Mouse (Mus musculus): Measurements from ENCODE around the gene Cep250. TPM values are rescaled to one million over a fixed set of nuclear protein-coding genes. Genes with fewer than 3 reads are reported as not detected.

Cep250 gene
- polyA plus RNA-seq, 1 experiment from 2014 or later = 13.6 TPM

DNA sequence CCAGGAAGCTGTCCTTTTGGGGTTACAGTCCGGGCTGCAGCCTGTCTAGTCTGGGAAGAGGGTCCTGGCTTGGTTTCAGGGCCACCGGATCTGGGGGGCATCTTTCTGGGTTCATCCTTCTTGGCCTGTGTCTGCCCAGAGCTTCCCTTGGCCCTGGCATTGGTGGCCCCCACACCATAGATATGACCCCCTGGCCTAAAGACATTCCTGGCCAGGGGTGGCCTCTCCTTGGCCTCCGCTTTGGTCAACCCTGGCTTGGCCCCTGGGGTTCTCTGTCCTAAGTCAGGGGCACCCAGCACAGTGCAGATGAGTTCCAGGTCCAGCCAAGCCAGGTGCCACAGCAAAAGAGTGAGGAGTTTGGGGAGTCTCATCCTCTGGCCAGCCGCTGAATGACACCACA, 11.6 kb upstream of the Cep250 start:
- no peak overlapping the region for H3K4me3 ChIP-seq
- no peaks in the 10 kb centered on the region for H3K9me3 ChIP-seq
- no peaks in the 10 kb centered on the region for H3K27me3 ChIP-seq
- peaks cover 18% of the 10 kb centered on the region for H3K4me1 ChIP-seq (replicated peaks)
- H3K9ac ChIP-seq = no peak overlapping the region
- H3K36me3 ChIP-seq = no peaks in the 10 kb centered on the region
- H3K27ac ChIP-seq (replicated peaks) = 0 out of 2 replicates have a peak overlapping the region, but pooled peaks have one; percentile 23
- 83% methylated on average over 4 of the region's 4 CpGs for WGBS
- H3K4me2 ChIP-seq = no peak overlapping the region
- no peak for ATAC-seq (ENCODE audit: low FRiP score, low read depth)

DNA sequence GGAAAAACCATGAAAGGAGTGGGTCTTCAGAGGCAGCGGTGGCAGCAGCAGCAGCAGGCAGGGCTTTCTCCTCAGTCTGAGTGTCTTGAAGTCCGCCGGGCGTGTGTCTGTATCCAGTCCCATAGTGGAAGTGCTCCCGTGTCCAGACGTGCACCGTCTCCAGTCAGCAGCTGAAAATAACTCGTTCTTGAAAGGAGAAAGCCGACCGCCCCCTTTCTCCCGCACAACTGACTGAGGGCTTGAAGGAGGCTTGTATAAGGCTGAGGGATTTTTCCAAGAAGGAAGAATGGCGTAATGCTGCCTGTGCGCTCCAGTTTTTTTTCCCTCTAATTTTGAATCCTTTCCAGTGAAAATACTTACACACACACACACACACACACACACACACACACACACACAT, 11.1 kb upstream of the Cep250 start, which contains the start of gene Gdf5:
Gene Gdf5, minus strand, starts transcription at position 244 of the 400 bp plus-strand sequence.
- no peak for ATAC-seq (ENCODE audit: low FRiP score, low read depth)
- whole genome bisulfite sequencing = 44% methylated on average over 13 of the region's 13 CpGs
- Histone ChIP-seq H3K27ac (replicated peaks) (0 out of 2 replicates have a peak within 1 kb of the TSS, but pooled peaks have one; percentile 23), H3K4me2 (no peak within 1 kb of the TSS), H3K4me3 (no peak within 1 kb of the TSS), H3K36me3 (no peaks in the 10 kb centered on the region), H3K4me1 (replicated peaks) (peaks cover 21% of the 10 kb centered on the region), H3K9ac (no peak within 1 kb of the TSS), H3K9me3 (no peaks in the 10 kb centered on the region), H3K27me3 (no peaks in the 10 kb centered on the region)

DNA sequence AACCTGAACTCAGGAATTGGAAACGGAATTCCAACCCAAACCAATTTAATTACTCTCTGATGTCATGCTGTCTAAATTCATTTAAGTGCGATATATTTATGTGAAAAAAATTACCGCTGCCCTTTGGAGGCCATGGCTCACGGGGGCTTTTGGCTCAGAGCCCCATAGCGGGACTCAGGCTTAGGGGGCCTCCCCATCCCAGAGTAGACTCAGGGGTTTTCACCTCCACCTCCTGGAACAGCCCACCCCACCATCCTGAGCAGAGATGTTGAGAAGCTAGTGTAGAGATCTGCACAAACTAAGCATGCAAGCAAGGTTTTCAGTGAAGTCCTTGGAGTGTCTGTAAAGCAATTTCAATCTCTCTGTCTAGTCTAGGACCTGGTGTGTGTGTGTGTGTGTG, 10.7 kb upstream of the Cep250 start:
- ATAC-seq (ENCODE audit: low FRiP score, low read depth) = no peak
- WGBS = 44% methylated on average over 5 of the region's 5 CpGs
- no peak overlapping the region for H3K27ac ChIP-seq (replicated peaks)

DNA sequence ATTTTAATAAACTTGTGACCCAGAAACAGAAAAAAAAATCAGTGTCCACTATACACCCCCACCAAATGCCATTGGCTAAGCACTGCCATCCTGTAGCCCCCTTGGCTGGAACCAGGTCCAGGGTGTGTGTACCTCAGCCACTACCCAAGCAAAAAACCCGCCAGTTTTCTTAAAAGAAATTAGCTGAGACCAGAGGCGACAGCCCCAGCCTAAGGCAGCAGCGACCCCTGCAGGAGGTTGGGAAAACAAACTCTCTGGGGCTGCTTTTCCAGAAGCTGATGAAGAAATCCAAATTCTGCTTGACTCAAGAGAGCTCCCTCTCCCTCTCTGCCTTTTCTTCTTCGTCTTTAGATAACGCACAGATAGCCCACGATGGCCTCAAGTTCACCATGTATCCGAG, 10.2 kb upstream of the Cep250 start:
- Histone ChIP-seq H3K4me2 (no peak overlapping the region), H3K36me3 (no peaks in the 10 kb centered on the region), H3K4me3 (no peak overlapping the region), H3K27me3 (no peaks in the 10 kb centered on the region), H3K9ac (no peak overlapping the region), H3K4me1 (replicated peaks) (peaks cover 21% of the 10 kb centered on the region), H3K9me3 (no peaks in the 10 kb centered on the region), H3K27ac (replicated peaks) (no peak overlapping the region)
- WGBS = 3% methylated on average over 7 of the region's 7 CpGs
- ATAC-seq (ENCODE audit: low FRiP score, low read depth) = no peak

More for the DNA sequence above, 10.7 kb upstream of the Cep250 start:
- Histone ChIP-seq H3K4me3 (no peak overlapping the region), H3K36me3 (no peaks in the 10 kb centered on the region), H3K9ac (no peak overlapping the region), H3K9me3 (no peaks in the 10 kb centered on the region), H3K4me2 (no peak overlapping the region), H3K4me1 (replicated peaks) (peaks cover 21% of the 10 kb centered on the region), H3K27me3 (no peaks in the 10 kb centered on the region)

DNA sequence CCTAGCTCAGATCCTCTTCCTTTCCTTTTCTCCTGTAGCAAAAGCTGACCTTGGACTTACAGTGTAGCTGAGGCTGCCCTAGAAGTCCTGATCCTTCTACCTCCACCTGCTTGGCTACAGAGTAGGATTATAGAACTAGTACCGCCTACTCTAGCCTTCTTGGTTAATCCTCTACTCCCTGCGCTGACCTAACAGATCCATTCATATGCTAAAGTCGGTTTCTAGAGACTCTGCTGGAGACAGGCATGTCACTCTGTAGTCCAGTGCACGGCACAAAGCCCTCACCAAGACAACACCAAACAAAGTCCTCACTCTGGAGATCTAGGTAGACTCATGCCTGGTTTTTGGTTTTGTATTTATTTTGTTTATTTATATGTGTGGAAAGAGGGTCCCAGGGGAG, 9.8 kb upstream of the Cep250 start:
- no peak overlapping the region for H3K4me3 ChIP-seq
- no peak overlapping the region for H3K9ac ChIP-seq
- peaks cover 21% of the 10 kb centered on the region for H3K4me1 ChIP-seq (replicated peaks)
- ATAC-seq (ENCODE audit: low FRiP score, low read depth) = no peak
- H3K36me3 ChIP-seq = no peaks in the 10 kb centered on the region
- no peak overlapping the region for H3K27ac ChIP-seq (replicated peaks)
- WGBS = 7% methylated on average over 4 of the region's 4 CpGs
- H3K4me2 ChIP-seq = no peak overlapping the region
- H3K9me3 ChIP-seq = no peaks in the 10 kb centered on the region
- H3K27me3 ChIP-seq = no peaks in the 10 kb centered on the region

DNA sequence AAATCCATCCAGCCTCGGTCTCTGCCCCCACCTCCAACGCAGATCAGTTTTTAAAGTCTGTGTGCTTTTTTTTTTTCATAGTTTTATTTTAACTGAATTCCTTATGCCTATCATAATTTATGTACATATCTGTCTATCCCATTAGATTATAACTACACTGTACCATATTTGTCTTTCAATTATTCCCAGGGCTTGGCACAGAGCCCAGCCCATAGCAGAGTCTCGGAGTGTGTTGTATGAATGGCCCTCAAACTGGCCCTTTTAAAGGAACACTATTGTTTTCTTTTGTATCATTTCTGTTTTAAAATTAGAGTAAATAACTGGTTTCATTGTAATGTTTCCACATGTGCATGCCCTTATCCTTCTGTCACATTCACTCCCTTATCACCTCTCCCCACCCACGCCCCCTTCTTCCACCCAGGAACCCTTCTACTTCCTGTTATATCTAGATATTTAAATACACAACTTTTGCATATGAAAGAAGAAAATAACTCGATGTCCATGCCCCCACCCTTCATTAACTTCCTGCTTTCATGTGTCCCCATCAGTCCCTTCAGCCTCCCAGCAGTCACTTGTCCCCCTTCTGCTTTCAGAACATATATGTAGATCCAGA, 8.8 kb upstream of the Cep250 start:
- no peak for ATAC-seq (ENCODE audit: low FRiP score, low read depth)
- H3K4me3 ChIP-seq = no peak overlapping the region
- H3K9me3 ChIP-seq = no peaks in the 10 kb centered on the region
- no peak overlapping the region for H3K9ac ChIP-seq
- 64% methylated on average over 5 of the region's 5 CpGs for WGBS
- H3K36me3 ChIP-seq = no peaks in the 10 kb centered on the region
- no peak overlapping the region for H3K27ac ChIP-seq (replicated peaks)
- no peak overlapping the region for H3K4me2 ChIP-seq
- H3K27me3 ChIP-seq = no peaks in the 10 kb centered on the region
- H3K4me1 ChIP-seq (replicated peaks) = peaks cover 21% of the 10 kb centered on the region

DNA sequence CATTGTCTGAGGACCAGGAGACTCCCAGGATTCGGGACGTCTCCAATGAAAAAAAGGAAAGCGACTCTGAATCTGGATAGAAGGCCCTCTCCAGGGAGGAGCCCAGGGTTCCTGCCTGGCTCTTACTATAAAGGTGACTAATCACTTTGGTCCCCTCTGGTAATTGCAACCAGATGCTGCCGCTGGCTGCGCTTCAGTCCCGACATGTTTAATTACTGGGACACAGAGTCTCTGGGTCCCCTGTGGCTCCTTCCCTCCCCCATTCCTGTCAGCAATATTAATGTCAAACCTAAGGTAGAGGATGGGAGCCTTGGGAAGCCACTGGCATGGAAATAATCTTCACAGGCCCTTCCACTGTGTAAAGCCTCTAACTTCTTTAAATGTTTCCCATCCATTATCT, 6.9 kb upstream of the Cep250 start:
- Histone ChIP-seq H3K4me3 (no peak overlapping the region), H3K36me3 (no peaks in the 10 kb centered on the region), H3K4me1 (replicated peaks) (peaks cover 13% of the 10 kb centered on the region; the same call in 1 of the 2 replicates), H3K4me2 (no peak overlapping the region), H3K27ac (replicated peaks) (no peak overlapping the region), H3K27me3 (no peaks in the 10 kb centered on the region), H3K9ac (no peak overlapping the region), H3K9me3 (no peaks in the 10 kb centered on the region)
- ATAC-seq (ENCODE audit: low FRiP score, low read depth) = peak; percentile 52; the same call in 1 of the 2 replicates
- 26% methylated on average over 6 of the region's 6 CpGs for WGBS

DNA sequence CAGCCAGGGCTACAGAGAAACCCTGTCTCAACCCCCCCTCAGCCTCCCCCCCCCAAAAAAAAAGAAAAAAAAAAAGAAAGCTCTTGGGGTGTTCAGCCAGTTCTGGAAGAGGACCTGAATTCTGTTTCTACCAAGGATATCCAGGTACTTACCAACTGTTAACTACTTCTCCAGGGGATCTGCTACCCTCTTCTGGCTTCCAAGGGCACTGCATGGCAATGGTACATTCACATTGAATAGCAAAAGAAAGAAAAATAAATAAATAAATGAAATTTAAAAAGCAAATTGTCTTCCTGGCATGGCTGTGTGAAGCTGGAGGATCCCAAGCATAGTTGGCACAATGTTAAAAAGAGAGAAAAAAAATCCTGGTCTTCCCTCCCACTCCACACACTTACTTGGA, 4.3 kb upstream of the Cep250 start:
- H3K4me2 ChIP-seq = no peak overlapping the region
- H3K36me3 ChIP-seq = no peaks in the 10 kb centered on the region
- no peak overlapping the region for H3K27ac ChIP-seq (replicated peaks)
- no peak for ATAC-seq (ENCODE audit: low FRiP score, low read depth)
- peaks cover 12% of the 10 kb centered on the region for H3K4me1 ChIP-seq (replicated peaks)
- no peaks in the 10 kb centered on the region for H3K27me3 ChIP-seq
- H3K9me3 ChIP-seq = no peaks in the 10 kb centered on the region
- no peak overlapping the region for H3K9ac ChIP-seq
- no peak overlapping the region for H3K4me3 ChIP-seq

DNA sequence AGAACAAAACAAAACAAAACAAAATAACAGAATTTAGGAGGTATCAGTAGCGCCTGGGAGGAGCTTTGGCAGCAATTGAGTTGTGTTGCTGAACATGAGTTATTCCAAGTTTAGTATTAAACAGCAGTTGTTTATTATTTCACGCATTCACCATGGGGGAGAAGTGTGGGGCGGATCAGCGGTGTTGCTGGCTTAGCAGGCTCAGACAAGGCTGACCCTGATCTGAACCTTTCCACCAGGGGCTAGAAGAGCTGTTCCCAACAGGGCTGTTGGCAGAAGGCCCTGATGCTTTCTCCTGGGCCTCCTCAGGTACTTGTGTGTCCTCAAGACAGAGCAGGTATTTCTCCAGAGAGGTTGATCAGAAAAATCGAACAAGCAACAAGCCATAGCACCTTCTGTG, 3.7 kb downstream of the Cep250 start:
- H3K9me3 ChIP-seq = no peaks in the 10 kb centered on the region
- 89% methylated on average over 5 of the region's 5 CpGs for WGBS
- peaks cover 9% of the 10 kb centered on the region for H3K4me1 ChIP-seq (replicated peaks)
- H3K4me2 ChIP-seq = no peak overlapping the region
- no peak overlapping the region for H3K9ac ChIP-seq
- ATAC-seq (ENCODE audit: low FRiP score, low read depth) = no peak
- H3K4me3 ChIP-seq = no peak overlapping the region
- H3K36me3 ChIP-seq = peaks cover 17% of the 10 kb centered on the region
- H3K27me3 ChIP-seq = no peaks in the 10 kb centered on the region
- H3K27ac ChIP-seq (replicated peaks) = no peak overlapping the region

DNA sequence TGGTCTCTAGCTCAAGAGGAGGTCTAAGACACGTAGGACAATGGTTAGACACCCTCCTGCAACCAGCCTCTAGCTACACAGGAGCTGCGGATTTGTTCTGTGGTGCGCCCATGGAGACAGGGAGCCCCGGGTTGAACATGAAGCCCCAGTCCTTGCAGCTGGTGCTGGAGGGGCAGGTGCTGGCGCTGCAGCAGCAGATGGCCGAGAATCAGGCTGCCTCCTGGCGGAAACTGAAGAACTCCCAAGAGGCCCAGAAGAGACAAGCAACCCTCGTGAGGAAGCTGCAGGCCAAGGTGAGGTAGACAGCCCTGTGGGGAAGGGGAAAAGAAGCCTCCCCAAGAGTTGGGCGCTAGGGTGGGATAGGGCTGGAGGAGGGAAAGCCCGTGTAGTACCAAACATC, 5.6 kb downstream of the Cep250 start:
- no peak for ATAC-seq (ENCODE audit: low FRiP score, low read depth)
- Histone ChIP-seq H3K4me1 (replicated peaks) (peaks cover 9% of the 10 kb centered on the region), H3K36me3 (peaks cover 30% of the 10 kb centered on the region), H3K4me2 (no peak overlapping the region), H3K9ac (no peak overlapping the region), H3K9me3 (no peaks in the 10 kb centered on the region), H3K27me3 (no peaks in the 10 kb centered on the region), H3K27ac (replicated peaks) (no peak overlapping the region), H3K4me3 (no peak overlapping the region)
- 63% methylated on average over 10 of the region's 10 CpGs for WGBS

DNA sequence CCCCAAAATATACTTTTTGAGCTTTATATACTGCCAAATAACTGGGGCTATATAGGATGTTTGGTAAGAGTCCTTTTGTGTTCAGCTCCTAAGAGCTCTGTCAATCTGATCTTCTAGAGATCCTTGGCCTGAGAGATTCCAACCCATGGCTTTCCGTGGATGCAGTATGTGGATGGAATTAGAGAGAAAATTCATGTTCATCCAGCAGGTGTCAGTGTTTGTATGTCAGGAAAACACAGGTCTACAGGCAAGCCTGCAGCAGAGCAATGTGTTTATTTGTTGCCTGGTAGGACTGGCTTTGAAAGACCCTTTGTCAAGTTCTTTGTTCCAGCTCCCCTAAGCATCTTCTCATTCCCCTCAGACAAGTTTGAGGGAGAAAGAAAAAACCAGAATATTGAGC, 6.7 kb downstream of the Cep250 start:
- Histone ChIP-seq H3K27ac (replicated peaks) (0 out of 2 replicates have a peak overlapping the region, but pooled peaks have one; percentile 43), H3K36me3 (peaks cover 41% of the 10 kb centered on the region), H3K9me3 (no peaks in the 10 kb centered on the region), H3K4me3 (no peak overlapping the region), H3K9ac (no peak overlapping the region), H3K4me1 (replicated peaks) (no peaks in the 10 kb centered on the region), H3K4me2 (no peak overlapping the region), H3K27me3 (no peaks in the 10 kb centered on the region)
- ATAC-seq (ENCODE audit: low FRiP score, low read depth) = no peak
- WGBS = 33% methylated on average over 1 of the region's 1 CpGs

DNA sequence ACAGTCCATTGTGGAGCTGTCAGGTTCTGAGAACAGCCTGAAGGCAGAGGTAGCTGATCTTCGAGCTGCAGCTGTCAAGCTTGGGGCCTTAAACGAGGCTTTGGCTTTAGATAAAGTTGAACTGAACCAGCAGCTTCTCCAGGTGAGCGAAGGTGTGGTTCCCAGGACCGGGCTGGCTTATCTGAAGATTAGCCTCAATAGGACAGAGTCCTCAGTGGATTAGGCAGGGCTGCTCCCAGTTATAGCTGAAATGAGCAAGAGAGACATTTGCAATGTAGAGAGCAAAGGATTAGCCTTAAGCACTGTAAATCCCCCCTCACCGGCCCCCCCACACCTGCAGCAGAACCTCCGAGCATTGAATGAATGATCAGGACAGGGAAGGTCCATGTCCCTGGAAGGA, 17.1 kb downstream of the Cep250 start:
- ATAC-seq (ENCODE audit: low FRiP score, low read depth) = no peak
- H3K4me2 ChIP-seq = no peak overlapping the region
- peaks cover 86% of the 10 kb centered on the region for H3K36me3 ChIP-seq
- no peaks in the 10 kb centered on the region for H3K9me3 ChIP-seq
- H3K4me1 ChIP-seq (replicated peaks) = no peaks in the 10 kb centered on the region
- WGBS = 90% methylated on average over 6 of the region's 6 CpGs
- no peaks in the 10 kb centered on the region for H3K27me3 ChIP-seq
- H3K9ac ChIP-seq = no peak overlapping the region
- no peak overlapping the region for H3K27ac ChIP-seq (replicated peaks)
- H3K4me3 ChIP-seq = no peak overlapping the region

All from hindbrain, embryonic 15.5 days (tissue).